Mouse (Mus musculus) stomach, postnatal 0 days (tissue): Measurements from ENCODE around the gene Tmem253.

ENCODE experiments used
- CTCF ChIP-seq: IDR thresholded peaks from 2 replicates; pipeline ENCODE4 v1.5.1; 2016; ENCODE audit warnings: antibody characterized with exemption, low read depth, mild to moderate bottlenecking, moderate library complexity
- EP300 ChIP-seq: optimal IDR thresholded peaks from 2 replicates; pipeline ENCODE3; 2016; ENCODE audit warnings: antibody characterized with exemption

DNA sequence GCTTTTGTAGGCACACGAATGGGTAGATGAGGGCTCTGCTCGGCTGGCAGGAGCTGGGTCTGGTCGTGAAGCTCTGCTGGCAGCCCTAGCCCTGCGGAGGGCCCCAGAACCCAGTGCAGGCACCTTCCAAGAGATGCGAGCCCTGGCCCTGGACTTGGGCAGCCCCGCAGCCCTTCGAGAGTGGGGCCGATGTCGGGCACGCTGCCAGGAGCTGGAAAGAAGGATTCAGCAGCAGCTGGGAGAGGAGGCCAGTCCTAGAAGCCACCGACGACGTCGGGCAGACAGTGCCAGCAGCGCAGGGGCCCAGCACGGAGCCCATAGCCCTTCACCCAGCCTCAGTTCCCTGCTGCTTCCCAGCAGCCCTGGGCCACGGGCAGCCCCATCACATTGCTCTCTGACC, 18.6 kb upstream of the Tmem253 start:
- TF ChIP-seq EP300 (no peak), CTCF (no peak)
